Comparison of ENCODE assay signal across 14 mouse cellular contexts in genomic region chr1:3120392-3120690, GRCm38 (mm10).
DNase-seq lines count a peak whose midpoint lies in the region; ATAC-seq and TF ChIP-seq lines count a peak whose summit lies in the region.
"Had no signal": no experiment of that assay in that cellular context is flagged by ENCODE, and none has a peak within 500 bp of the region (broad histone marks: within the 10 kb centered on the region; RNA-seq: fewer than 3 reads in every experiment).

No protein-coding gene starts in this region.

- no peaks in the 10 kb centered on the region for H3K9me3 ChIP-seq in heart, postnatal 0 days (replicated peaks; ENCODE audit: control insufficient read depth, low read length)
- H3K9me3 ChIP-seq in forebrain, postnatal 0 days (ENCODE audit: low read length), result no peaks in the 10 kb centered on the region
- H3K9me3 ChIP-seq in hindbrain, embryonic 11.5 days (ENCODE audit: control insufficient read depth, low read length), result no peaks in the 10 kb centered on the region
- H3K9me3 ChIP-seq in hindbrain, postnatal 0 days (ENCODE audit: low read length), result no peaks in the 10 kb centered on the region
- H3K9me3 ChIP-seq: limb, embryonic 10.5 days; liver, embryonic 13.5 days; neural tube, embryonic 13.5 days had no signal

- H3K4me3 ChIP-seq in heart, postnatal 0 days (ENCODE audit: low read depth, low read length), result no peak overlapping the region
- no peak overlapping the region for H3K4me3 ChIP-seq in forebrain, postnatal 0 days (ENCODE audit: low read depth, low read length)
- H3K4me3 ChIP-seq in hindbrain, embryonic 11.5 days (ENCODE audit: low read depth, low read length), result no peak overlapping the region
- no peak overlapping the region for H3K4me3 ChIP-seq in hindbrain, postnatal 0 days (ENCODE audit: low read length)
- H3K4me3 ChIP-seq: limb, embryonic 10.5 days; liver, embryonic 13.5 days; neural tube, embryonic 13.5 days had no signal

- H3K27me3 ChIP-seq in heart, postnatal 0 days (ENCODE audit: control insufficient read depth, insufficient read depth, low read length), result no peaks in the 10 kb centered on the region
- H3K27me3 ChIP-seq in forebrain, postnatal 0 days (ENCODE audit: insufficient read depth, low read length), result no peaks in the 10 kb centered on the region
- H3K27me3 ChIP-seq in hindbrain, embryonic 11.5 days (ENCODE audit: control insufficient read depth, insufficient read depth, low read length), result no peaks in the 10 kb centered on the region
- H3K27me3 ChIP-seq in hindbrain, postnatal 0 days (ENCODE audit: insufficient read depth, low read length), result no peaks in the 10 kb centered on the region
- H3K27me3 ChIP-seq: liver, embryonic 13.5 days; neural tube, embryonic 13.5 days had no signal

- H3K4me2 ChIP-seq in heart, postnatal 0 days (ENCODE audit: low read depth, low read length), result 0 out of 2 replicates have a peak overlapping the region, but pooled peaks have one; percentile 2
- H3K4me2 ChIP-seq in forebrain, postnatal 0 days (ENCODE audit: low read depth), result no peak overlapping the region
- no peak overlapping the region for H3K4me2 ChIP-seq in hindbrain, embryonic 11.5 days (replicated peaks; ENCODE audit: low read depth, low read length)
- H3K4me2 ChIP-seq in hindbrain, postnatal 0 days (ENCODE audit: low read depth, low read length), result no peak overlapping the region
- H3K4me2 ChIP-seq: liver, embryonic 13.5 days; neural tube, embryonic 13.5 days had no signal

- TF ChIP-seq EP300 in heart, postnatal 0 days (IDR thresholded peaks at IDR 0.05; ENCODE audit: low read depth), result no peak

- TF ChIP-seq CTCF in heart, postnatal 0 days (IDR thresholded peaks at IDR 0.05; ENCODE audit: low read depth), result no peak
- no peak for TF ChIP-seq CTCF in forebrain, postnatal 0 days (IDR thresholded peaks at IDR 0.05; ENCODE audit: low read depth)
- no peak for TF ChIP-seq CTCF in hindbrain, postnatal 0 days (IDR thresholded peaks at IDR 0.05; ENCODE audit: low read depth)

- no peak overlapping the region for H3K9ac ChIP-seq in heart, postnatal 0 days (replicated peaks; ENCODE audit: low read depth, low read length)
- H3K9ac ChIP-seq in forebrain, postnatal 0 days, result no peak overlapping the region
- H3K9ac ChIP-seq in hindbrain, embryonic 11.5 days (ENCODE audit: low read depth, low read length), result no peak overlapping the region
- no peak overlapping the region for H3K9ac ChIP-seq in hindbrain, postnatal 0 days (replicated peaks; ENCODE audit: low read length)
- H3K9ac ChIP-seq: liver, embryonic 13.5 days; neural tube, embryonic 13.5 days had no signal

- ATAC-seq in heart, postnatal 0 days (ENCODE audit: insufficient read depth, low read depth), result no peak
- ATAC-seq in forebrain, postnatal 0 days, result peak; percentile 89
- no peak for ATAC-seq in hindbrain, embryonic 11.5 days (ENCODE audit: low FRiP score)
- no peak for ATAC-seq in hindbrain, postnatal 0 days

- no peaks in the 10 kb centered on the region for H3K36me3 ChIP-seq in heart, postnatal 0 days (replicated peaks; ENCODE audit: control insufficient read depth, insufficient read depth, low read length)
- H3K36me3 ChIP-seq in forebrain, postnatal 0 days (ENCODE audit: insufficient read depth), result no peaks in the 10 kb centered on the region
- no peaks in the 10 kb centered on the region for H3K36me3 ChIP-seq in hindbrain, embryonic 11.5 days (ENCODE audit: control insufficient read depth, insufficient read depth, low read length)
- no peaks in the 10 kb centered on the region for H3K36me3 ChIP-seq in hindbrain, postnatal 0 days (ENCODE audit: insufficient read depth, low read length)
- H3K36me3 ChIP-seq: limb, embryonic 10.5 days; liver, embryonic 13.5 days; neural tube, embryonic 13.5 days had no signal

- DNase-seq in frontal cortex, adult 2 months (ENCODE audit: extremely low spot score in 1 of 2, low spot score in 1 of 2), result peak; percentile 64 to 67
- DNase-seq in frontal cortex, postnatal 25 days (ENCODE audit: low spot score in 2 of 2), result no peak
- peak; percentile 15 for DNase-seq in heart, postnatal 0 days (ENCODE audit: low spot score)
- DNase-seq in heart, adult 11 months, result no peak
- DNase-seq in brain, adult 2 months (ENCODE audit: low read depth, low spot score), result peak; percentile 85
- peak; percentile 57 for DNase-seq in forebrain, postnatal 0 days
- DNase-seq in hindbrain, embryonic 11.5 days (ENCODE audit: low spot score), result no peak
- no peak for DNase-seq in hindbrain, postnatal 0 days (ENCODE audit: low spot score)
- DNase-seq: cerebellum, postnatal 25 days; kidney, adult 8-10 months; liver, embryonic 13.5 days; thymus, adult 18-20 months had no signal

- peaks cover 7% of the 10 kb centered on the region for H3K4me1 ChIP-seq in heart, postnatal 0 days (ENCODE audit: control insufficient read depth, insufficient read depth)
- peaks cover 12% of the 10 kb centered on the region; the same call in 1 of the 2 replicates for H3K4me1 ChIP-seq in forebrain, postnatal 0 days (ENCODE audit: insufficient read depth)
- H3K4me1 ChIP-seq in hindbrain, embryonic 11.5 days (replicated peaks; ENCODE audit: control insufficient read depth, insufficient read depth, low read length), result no peaks in the 10 kb centered on the region
- no peaks in the 10 kb centered on the region for H3K4me1 ChIP-seq in hindbrain, postnatal 0 days (ENCODE audit: insufficient read depth, low read length)
- H3K4me1 ChIP-seq: limb, embryonic 10.5 days; liver, embryonic 13.5 days; neural tube, embryonic 13.5 days had no signal

- WGBS in heart, postnatal 0 days, result 19% methylated on average over 3 of the region's 3 CpGs
- 53% methylated on average over 3 of the region's 3 CpGs for WGBS in forebrain, postnatal 0 days
- WGBS in hindbrain, embryonic 11.5 days, result 82% methylated on average over 3 of the region's 3 CpGs
- WGBS in hindbrain, postnatal 0 days, result 60% methylated on average over 3 of the region's 3 CpGs

- peak overlapping the region; percentile 58 for H3K27ac ChIP-seq in heart, postnatal 0 days (ENCODE audit: low read depth)
- peak overlapping the region; percentile 62; the same call in 1 of the 2 replicates for H3K27ac ChIP-seq in forebrain, postnatal 0 days (ENCODE audit: low read depth, low read length)
- no peak overlapping the region for H3K27ac ChIP-seq in hindbrain, embryonic 11.5 days (ENCODE audit: low read depth, low read length)
- no peak overlapping the region for H3K27ac ChIP-seq in hindbrain, postnatal 0 days
- H3K27ac ChIP-seq: limb, embryonic 10.5 days; liver, embryonic 13.5 days; neural tube, embryonic 13.5 days had no signal

Comparison
In these comparisons a context has a peak if more than half of its experiments do, and no peak if none do; other contexts are left out.
1. DNase-seq: peak in frontal cortex, adult 2 months (2 of 2), heart, postnatal 0 days (single experiment), brain, adult 2 months (single experiment) and forebrain, postnatal 0 days (single experiment); none in frontal cortex, postnatal 25 days (0 of 2), heart, adult 11 months (single experiment), hindbrain, embryonic 11.5 days (single experiment) and hindbrain, postnatal 0 days (single experiment).
2. H3K27ac ChIP-seq: peak in heart, postnatal 0 days (single experiment) and forebrain, postnatal 0 days (single experiment); none in hindbrain, embryonic 11.5 days (single experiment) and hindbrain, postnatal 0 days (single experiment).